Mouse (Mus musculus): ENCODE data around the gene Pnkd. TPM values are rescaled to one million over a fixed set of nuclear protein-coding genes. Genes with fewer than 3 reads are reported as not detected.

Gene Pnkd
- polyA plus RNA-seq, 1 experiment = 68.0 TPM

DNA sequence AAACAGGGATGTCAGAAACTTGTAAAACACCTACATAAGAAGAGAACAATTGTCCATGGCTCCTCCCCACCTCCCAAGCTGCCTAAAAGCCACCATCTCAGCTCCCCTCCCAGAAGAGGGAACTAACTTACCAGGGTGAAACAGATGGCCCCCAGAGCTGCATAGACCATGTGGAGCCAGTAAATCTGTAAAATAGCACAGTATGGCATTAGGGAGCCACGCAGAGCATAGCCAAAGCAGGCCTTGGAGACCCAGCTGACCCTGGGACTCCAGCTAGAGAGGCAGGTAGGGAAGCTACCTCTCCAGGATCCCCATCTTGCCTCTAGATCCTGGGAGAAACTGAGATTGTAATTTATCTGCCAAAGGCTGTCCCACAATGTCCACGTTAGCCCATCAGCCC, 5.0 kb downstream of the Pnkd start:
- Histone ChIP-seq H3K79me2 (ENCODE audit: control insufficient read depth, insufficient read depth) (peaks cover 25% of the 10 kb centered on the region), H3K4me3 (ENCODE audit: insufficient read depth, poor library complexity, severe bottlenecking) (no peak overlapping the region), H3K79me3 (ENCODE audit: low read depth) (peaks cover 7% of the 10 kb centered on the region), H3K27me3 (ENCODE audit: control insufficient read depth, insufficient read depth, insufficient read length) (no peaks in the 10 kb centered on the region), H3K36me3 (ENCODE audit: control insufficient read depth, insufficient read depth) (peaks cover 63% of the 10 kb centered on the region), H3ac (ENCODE audit: control insufficient read depth, insufficient read length, low read depth) (no peak overlapping the region)
- no peak for TF ChIP-seq MAX (IDR thresholded peaks at IDR 0.05)
- TF ChIP-seq FOSL1 (IDR thresholded peaks at IDR 0.05; ENCODE audit: insufficient read depth, low read length, poor library complexity, severe bottlenecking) = no peak
- TF ChIP-seq USF1 (IDR thresholded peaks at IDR 0.05; ENCODE audit: low read depth) = no peak
- TF ChIP-seq CEBPB (IDR thresholded peaks at IDR 0.05; ENCODE audit: low read depth) = no peak
- TF ChIP-seq CTCF (IDR thresholded peaks at IDR 0.05; ENCODE audit: control insufficient read depth, insufficient read depth, insufficient read length) = no peak
- TF ChIP-seq MYOD1 (IDR thresholded peaks at IDR 0.05; ENCODE audit: control insufficient read depth, insufficient read length, low read depth) = no peak
- TF ChIP-seq MYOG (IDR thresholded peaks at IDR 0.05; ENCODE audit: control insufficient read depth, extremely low read depth, insufficient read length) = no peak

DNA sequence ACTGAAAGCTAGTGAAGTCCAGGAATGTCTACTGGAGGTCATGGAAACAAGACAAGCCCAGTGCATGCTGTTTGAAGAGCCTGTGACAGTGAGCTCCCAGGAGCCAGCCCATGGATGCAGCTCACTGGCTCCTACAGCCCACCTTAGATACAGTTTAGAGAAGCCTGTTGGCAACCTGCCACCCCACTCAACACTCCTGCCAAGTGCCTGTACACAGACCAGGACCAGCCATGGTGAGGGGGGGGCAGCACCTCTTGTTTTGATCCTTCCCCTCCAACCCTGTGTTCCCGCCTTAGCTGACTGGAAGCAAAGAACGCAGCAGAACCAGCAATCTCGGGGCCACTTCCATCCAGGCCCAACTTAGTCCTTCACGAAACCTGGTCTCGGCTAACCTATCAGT, 5.4 kb downstream of the Pnkd start:
- Histone ChIP-seq H3K79me3 (ENCODE audit: low read depth) (peaks cover 9% of the 10 kb centered on the region), H3K27me3 (ENCODE audit: control insufficient read depth, insufficient read depth, insufficient read length) (no peaks in the 10 kb centered on the region), H3K4me3 (ENCODE audit: insufficient read depth, poor library complexity, severe bottlenecking) (no peak overlapping the region), H3K79me2 (ENCODE audit: control insufficient read depth, insufficient read depth) (peaks cover 27% of the 10 kb centered on the region), H3K36me3 (ENCODE audit: control insufficient read depth, insufficient read depth) (peaks cover 63% of the 10 kb centered on the region), H3ac (ENCODE audit: control insufficient read depth, insufficient read length, low read depth) (no peak overlapping the region)
- TF ChIP-seq FOSL1 (IDR thresholded peaks at IDR 0.05; ENCODE audit: insufficient read depth, low read length, poor library complexity, severe bottlenecking) = no peak
- TF ChIP-seq MYOG (IDR thresholded peaks at IDR 0.05; ENCODE audit: control insufficient read depth, extremely low read depth, insufficient read length) = no peak
- no peak for TF ChIP-seq CEBPB (IDR thresholded peaks at IDR 0.05; ENCODE audit: low read depth)
- no peak for TF ChIP-seq MYOD1 (IDR thresholded peaks at IDR 0.05; ENCODE audit: control insufficient read depth, insufficient read length, low read depth)
- no peak for TF ChIP-seq USF1 (IDR thresholded peaks at IDR 0.05; ENCODE audit: low read depth)
- no peak for TF ChIP-seq MAX (IDR thresholded peaks at IDR 0.05)
- TF ChIP-seq CTCF (IDR thresholded peaks at IDR 0.05; ENCODE audit: control insufficient read depth, insufficient read depth, insufficient read length) = no peak

DNA sequence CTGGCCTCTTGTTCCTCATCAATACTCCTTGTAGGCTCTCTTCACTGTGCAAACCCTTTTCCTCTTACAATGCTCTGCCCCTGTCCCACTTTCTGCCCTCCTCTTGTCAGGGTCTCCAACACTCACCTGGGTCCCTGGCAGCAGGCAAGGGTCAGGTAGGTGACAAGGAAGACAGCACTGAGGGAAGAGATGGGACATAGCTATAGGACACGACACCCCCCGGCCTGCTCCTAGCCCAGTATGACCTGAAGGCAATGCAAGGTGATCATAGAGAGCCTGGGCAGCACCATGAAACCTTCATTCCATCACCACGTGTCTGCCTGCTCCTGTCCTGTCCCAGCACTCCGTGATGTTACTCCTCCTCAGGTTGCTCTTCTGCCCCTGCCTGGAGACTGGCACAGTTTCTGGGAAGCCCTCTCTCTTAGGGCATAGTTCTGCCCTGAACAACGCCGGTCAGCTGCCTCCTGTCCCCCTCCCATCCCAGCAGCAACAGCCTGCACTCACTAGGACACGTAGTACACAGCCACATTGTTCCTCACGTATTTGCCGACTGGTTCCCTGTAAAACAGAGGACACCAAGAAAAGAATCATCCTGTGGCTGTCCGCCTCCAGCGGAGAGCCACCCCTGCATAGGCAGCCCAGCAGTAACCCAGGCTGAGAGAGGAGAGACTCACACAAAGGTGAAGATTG, 7.7 kb downstream of the Pnkd start:
- Histone ChIP-seq H3K79me3 (ENCODE audit: low read depth) (peaks cover 9% of the 10 kb centered on the region), H3K27me3 (ENCODE audit: control insufficient read depth, insufficient read depth, insufficient read length) (no peaks in the 10 kb centered on the region), H3ac (ENCODE audit: control insufficient read depth, insufficient read length, low read depth) (no peak overlapping the region), H3K36me3 (ENCODE audit: control insufficient read depth, insufficient read depth) (peaks cover 57% of the 10 kb centered on the region), H3K4me3 (ENCODE audit: insufficient read depth, poor library complexity, severe bottlenecking) (no peak overlapping the region), H3K79me2 (ENCODE audit: control insufficient read depth, insufficient read depth) (peaks cover 38% of the 10 kb centered on the region)
- TF ChIP-seq FOSL1 (IDR thresholded peaks at IDR 0.05; ENCODE audit: insufficient read depth, low read length, poor library complexity, severe bottlenecking) = no peak
- TF ChIP-seq MYOD1 (IDR thresholded peaks at IDR 0.05; ENCODE audit: control insufficient read depth, insufficient read length, low read depth) = no peak
- TF ChIP-seq CEBPB (IDR thresholded peaks at IDR 0.05; ENCODE audit: low read depth) = no peak
- TF ChIP-seq MAX (IDR thresholded peaks at IDR 0.05) = no peak

DNA sequence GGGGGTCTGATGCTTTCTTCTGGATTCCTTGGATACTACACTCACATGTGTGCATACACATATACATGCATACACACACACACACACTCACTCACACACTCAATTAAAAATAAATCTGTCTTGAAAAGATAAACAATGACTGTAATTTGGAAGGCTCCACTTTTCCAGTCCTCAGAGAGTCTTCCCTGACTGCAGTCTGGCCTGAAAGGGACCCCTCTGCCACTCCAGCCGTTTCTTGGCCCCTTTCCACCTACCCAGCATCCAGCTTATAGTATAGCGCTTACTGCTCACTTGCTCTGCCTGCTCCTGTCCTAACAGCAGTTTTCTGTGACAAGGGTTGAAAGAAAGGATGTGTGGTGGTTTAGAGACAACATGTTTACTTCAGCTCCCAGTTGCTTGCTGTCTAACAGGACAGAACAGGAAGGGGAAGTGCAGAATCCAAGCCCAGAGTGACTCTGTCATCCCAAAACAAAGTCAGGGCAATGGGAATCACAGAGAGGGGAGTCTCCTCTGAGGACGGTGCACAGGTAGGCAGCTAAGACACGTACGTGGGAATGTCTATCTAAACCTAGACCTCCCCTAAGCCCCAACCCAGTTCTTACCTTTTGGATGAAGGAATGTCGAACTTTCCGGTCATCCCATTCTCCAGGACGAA, 8.7 kb downstream of the Pnkd start:
- TF ChIP-seq USF1 (IDR thresholded peaks at IDR 0.05; ENCODE audit: low read depth) (no peak), MYOG (IDR thresholded peaks at IDR 0.05; ENCODE audit: control insufficient read depth, extremely low read depth, insufficient read length) (no peak), CTCF (IDR thresholded peaks at IDR 0.05; ENCODE audit: control insufficient read depth, insufficient read depth, insufficient read length) (no peak), MYOD1 (IDR thresholded peaks at IDR 0.05; ENCODE audit: control insufficient read depth, insufficient read length, low read depth) (no peak), CEBPB (IDR thresholded peaks at IDR 0.05; ENCODE audit: low read depth) (no peak), MAX (IDR thresholded peaks at IDR 0.05) (no peak), FOSL1 (IDR thresholded peaks at IDR 0.05; ENCODE audit: insufficient read depth, low read length, poor library complexity, severe bottlenecking) (no peak)
- peaks cover 47% of the 10 kb centered on the region for H3K79me2 ChIP-seq (ENCODE audit: control insufficient read depth, insufficient read depth)
- H3K27me3 ChIP-seq (ENCODE audit: control insufficient read depth, insufficient read depth, insufficient read length) = no peaks in the 10 kb centered on the region
- H3ac ChIP-seq (ENCODE audit: control insufficient read depth, insufficient read length, low read depth) = no peak overlapping the region
- peaks cover 49% of the 10 kb centered on the region for H3K36me3 ChIP-seq (ENCODE audit: control insufficient read depth, insufficient read depth)
- H3K79me3 ChIP-seq (ENCODE audit: low read depth) = peaks cover 17% of the 10 kb centered on the region
- H3K4me3 ChIP-seq (ENCODE audit: insufficient read depth, poor library complexity, severe bottlenecking) = no peak overlapping the region

DNA sequence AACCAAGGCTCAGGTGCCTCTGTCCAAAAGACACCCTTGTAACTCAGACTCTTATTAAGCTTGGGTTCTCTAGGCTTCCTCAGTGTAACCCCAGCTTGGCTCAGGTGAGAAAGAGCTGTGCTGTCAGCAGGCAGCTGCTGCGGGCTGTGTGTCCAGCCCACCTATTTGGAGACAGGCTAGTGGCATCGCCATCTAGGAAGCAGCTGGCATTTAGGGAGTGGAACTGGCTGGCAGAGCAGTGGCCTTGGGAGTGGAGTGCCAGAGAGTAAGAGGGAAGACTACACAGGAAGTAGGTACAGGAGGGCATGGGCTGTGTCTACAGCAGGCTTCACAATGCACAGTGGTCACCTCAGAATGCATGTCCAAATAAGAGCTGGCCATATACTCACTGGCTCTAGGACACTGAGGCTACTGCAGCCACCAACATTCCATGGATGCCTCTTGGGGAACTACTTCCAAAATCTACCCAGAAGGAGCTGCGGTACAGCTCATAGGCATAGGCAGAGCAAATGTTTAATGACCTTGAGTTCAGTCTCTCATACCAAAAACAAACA, 9.4 kb downstream of the Pnkd start:
- TF ChIP-seq USF1 (IDR thresholded peaks at IDR 0.05; ENCODE audit: low read depth) (no peak), CTCF (IDR thresholded peaks at IDR 0.05; ENCODE audit: control insufficient read depth, insufficient read depth, insufficient read length) (no peak), FOSL1 (IDR thresholded peaks at IDR 0.05; ENCODE audit: insufficient read depth, low read length, poor library complexity, severe bottlenecking) (no peak), MYOG (IDR thresholded peaks at IDR 0.05; ENCODE audit: control insufficient read depth, extremely low read depth, insufficient read length) (no peak)

More for the DNA sequence above, 9.4 kb downstream of the Pnkd start:
- Histone ChIP-seq H3ac (ENCODE audit: control insufficient read depth, insufficient read length, low read depth) (no peak overlapping the region), H3K4me3 (ENCODE audit: insufficient read depth, poor library complexity, severe bottlenecking) (no peak overlapping the region), H3K36me3 (ENCODE audit: control insufficient read depth, insufficient read depth) (peaks cover 41% of the 10 kb centered on the region), H3K79me2 (ENCODE audit: control insufficient read depth, insufficient read depth) (peaks cover 55% of the 10 kb centered on the region), H3K79me3 (ENCODE audit: low read depth) (peaks cover 22% of the 10 kb centered on the region), H3K27me3 (ENCODE audit: control insufficient read depth, insufficient read depth, insufficient read length) (no peaks in the 10 kb centered on the region)

Measured in C2C12 (cell line).